Mouse (Mus musculus): Measurements from ENCODE around the gene Dgkd. TPM values are rescaled to one million over a fixed set of nuclear protein-coding genes. Genes with fewer than 3 reads are reported as not detected.

The Dgkd gene
- polyA plus RNA-seq, 1 experiment, result 56.0 TPM

- WGBS, result 67% methylated on average over 1 of the region's 1 CpGs
- TF ChIP-seq POLR2A (IDR thresholded peaks at IDR 0.05; ENCODE audit: borderline replicate concordance, control insufficient read depth, low read depth, low read length), result no peak
- no peak for TF ChIP-seq CTCF (IDR thresholded peaks at IDR 0.05; ENCODE audit: control insufficient read depth, insufficient read depth, low read length)
- Histone ChIP-seq H3K4me3 (replicated peaks; ENCODE audit: control insufficient read depth, low read depth, low read length) (no peak overlapping the region), H3K27ac (ENCODE audit: control insufficient read depth, insufficient read depth, low read depth, low read length, poor library complexity) (no peak overlapping the region), H3K4me1 (ENCODE audit: control insufficient read depth, insufficient read depth, low read length) (no peaks in the 10 kb centered on the region)
Measured at GRCm38 (mm10) chr1:87910428-87910827, 57.3 kb downstream of the Dgkd start.

- Histone ChIP-seq H3K27ac (ENCODE audit: control insufficient read depth, insufficient read depth, low read depth, low read length, poor library complexity) (no peak overlapping the region), H3K4me1 (ENCODE audit: control insufficient read depth, insufficient read depth, low read length) (no peaks in the 10 kb centered on the region), H3K4me3 (replicated peaks; ENCODE audit: control insufficient read depth, low read depth, low read length) (no peak overlapping the region)
- TF ChIP-seq CTCF (IDR thresholded peaks at IDR 0.05; ENCODE audit: control insufficient read depth, insufficient read depth, low read length), result no peak
- TF ChIP-seq POLR2A (IDR thresholded peaks at IDR 0.05; ENCODE audit: borderline replicate concordance, control insufficient read depth, low read depth, low read length), result no peak
Measured at GRCm38 (mm10) chr1:87913356-87913755, 60.3 kb downstream of the Dgkd start.

- WGBS, result 88% methylated on average over 3 of the region's 3 CpGs
- Histone ChIP-seq H3K4me3 (replicated peaks; ENCODE audit: control insufficient read depth, low read depth, low read length) (no peak overlapping the region), H3K4me1 (ENCODE audit: control insufficient read depth, insufficient read depth, low read length) (no peaks in the 10 kb centered on the region), H3K27ac (ENCODE audit: control insufficient read depth, insufficient read depth, low read depth, low read length, poor library complexity) (no peak overlapping the region)
- TF ChIP-seq POLR2A (IDR thresholded peaks at IDR 0.05; ENCODE audit: borderline replicate concordance, control insufficient read depth, low read depth, low read length), result no peak
- no peak for TF ChIP-seq CTCF (IDR thresholded peaks at IDR 0.05; ENCODE audit: control insufficient read depth, insufficient read depth, low read length)
Measured at GRCm38 (mm10) chr1:87917361-87917760, 64.3 kb downstream of the Dgkd start.

- TF ChIP-seq CTCF (IDR thresholded peaks at IDR 0.05; ENCODE audit: control insufficient read depth, insufficient read depth, low read length) (no peak), POLR2A (IDR thresholded peaks at IDR 0.05; ENCODE audit: borderline replicate concordance, control insufficient read depth, low read depth, low read length) (no peak)
- Histone ChIP-seq H3K4me3 (replicated peaks; ENCODE audit: control insufficient read depth, low read depth, low read length) (no peak overlapping the region), H3K27ac (ENCODE audit: control insufficient read depth, insufficient read depth, low read depth, low read length, poor library complexity) (no peak overlapping the region), H3K4me1 (ENCODE audit: control insufficient read depth, insufficient read depth, low read length) (no peaks in the 10 kb centered on the region)
- WGBS, result 91% methylated on average over 2 of the region's 2 CpGs
Measured at GRCm38 (mm10) chr1:87918061-87918460, 65.0 kb downstream of the Dgkd start.

GRCm38 (mm10) chr1:87920056-87920614 lies 67.0 kb downstream of the Dgkd start:
- H3K27ac ChIP-seq (ENCODE audit: control insufficient read depth, insufficient read depth, low read depth, low read length, poor library complexity), result no peak overlapping the region
- H3K4me3 ChIP-seq (replicated peaks; ENCODE audit: control insufficient read depth, low read depth, low read length), result no peak overlapping the region
- no peak for TF ChIP-seq POLR2A (IDR thresholded peaks at IDR 0.05; ENCODE audit: borderline replicate concordance, control insufficient read depth, low read depth, low read length)
- no peak for TF ChIP-seq CTCF (IDR thresholded peaks at IDR 0.05; ENCODE audit: control insufficient read depth, insufficient read depth, low read length)
- WGBS, result 84% methylated on average over 3 of the region's 3 CpGs
- H3K4me1 ChIP-seq (ENCODE audit: control insufficient read depth, insufficient read depth, low read length), result no peaks in the 10 kb centered on the region

GRCm38 (mm10) chr1:87922666-87923065 lies 69.6 kb downstream of the Dgkd start:
- no peak for TF ChIP-seq CTCF (IDR thresholded peaks at IDR 0.05; ENCODE audit: control insufficient read depth, insufficient read depth, low read length)
- TF ChIP-seq POLR2A (IDR thresholded peaks at IDR 0.05; ENCODE audit: borderline replicate concordance, control insufficient read depth, low read depth, low read length), result no peak

GRCm38 (mm10) chr1:87924888-87925287 lies 71.8 kb downstream of the Dgkd start:
- Histone ChIP-seq H3K4me3 (replicated peaks; ENCODE audit: control insufficient read depth, low read depth, low read length) (no peak overlapping the region), H3K27ac (ENCODE audit: control insufficient read depth, insufficient read depth, low read depth, low read length, poor library complexity) (no peak overlapping the region), H3K4me1 (ENCODE audit: control insufficient read depth, insufficient read depth, low read length) (no peaks in the 10 kb centered on the region)
- 91% methylated on average over 4 of the region's 4 CpGs for WGBS
- TF ChIP-seq CTCF (IDR thresholded peaks at IDR 0.05; ENCODE audit: control insufficient read depth, insufficient read depth, low read length) (no peak), POLR2A (IDR thresholded peaks at IDR 0.05; ENCODE audit: borderline replicate concordance, control insufficient read depth, low read depth, low read length) (no peak)

More at GRCm38 (mm10) chr1:87922666-87923065, 69.6 kb downstream of the Dgkd start:
- H3K27ac ChIP-seq (ENCODE audit: control insufficient read depth, insufficient read depth, low read depth, low read length, poor library complexity), result no peak overlapping the region
- 73% methylated on average over 1 of the region's 1 CpGs for WGBS
- H3K4me1 ChIP-seq (ENCODE audit: control insufficient read depth, insufficient read depth, low read length), result no peaks in the 10 kb centered on the region
- H3K4me3 ChIP-seq (replicated peaks; ENCODE audit: control insufficient read depth, low read depth, low read length), result no peak overlapping the region

GRCm38 (mm10) chr1:87929730-87930129 lies 76.6 kb downstream of the Dgkd start:
- Histone ChIP-seq H3K27ac (ENCODE audit: control insufficient read depth, insufficient read depth, low read depth, low read length, poor library complexity) (no peak overlapping the region), H3K4me1 (ENCODE audit: control insufficient read depth, insufficient read depth, low read length) (no peaks in the 10 kb centered on the region), H3K4me3 (replicated peaks; ENCODE audit: control insufficient read depth, low read depth, low read length) (no peak overlapping the region)
- TF ChIP-seq POLR2A (IDR thresholded peaks at IDR 0.05; ENCODE audit: borderline replicate concordance, control insufficient read depth, low read depth, low read length), result no peak
- no peak for TF ChIP-seq CTCF (IDR thresholded peaks at IDR 0.05; ENCODE audit: control insufficient read depth, insufficient read depth, low read length)
- 83% methylated on average over 5 of the region's 5 CpGs for WGBS

- 41% methylated on average over 5 of the region's 5 CpGs for WGBS
- Histone ChIP-seq H3K4me3 (replicated peaks; ENCODE audit: control insufficient read depth, low read depth, low read length) (no peak overlapping the region), H3K4me1 (ENCODE audit: control insufficient read depth, insufficient read depth, low read length) (no peaks in the 10 kb centered on the region; the same call in 1 of the 2 replicates), H3K27ac (ENCODE audit: control insufficient read depth, insufficient read depth, low read depth, low read length, poor library complexity) (no peak overlapping the region)
- TF ChIP-seq POLR2A (IDR thresholded peaks at IDR 0.05; ENCODE audit: borderline replicate concordance, control insufficient read depth, low read depth, low read length) (no peak), CTCF (IDR thresholded peaks at IDR 0.05; ENCODE audit: control insufficient read depth, insufficient read depth, low read length) (no peak)
Measured at GRCm38 (mm10) chr1:87933051-87933450, 80.0 kb downstream of the Dgkd start.

Data from bone marrow, adult 2 months (tissue).